Mouse (Mus musculus): Measurements from ENCODE around the gene Trim8. TPM values are rescaled to one million over a fixed set of nuclear protein-coding genes. Genes with fewer than 3 reads are reported as not detected.

Gene Trim8
- total RNA-seq, 2 experiments from 2014 or later = 119 to 120 TPM

GRCm38 (mm10) chr19:46504085-46504552, 2.6 kb downstream of the Trim8 start:
- DNase-seq (ENCODE audit: low spot score in 2 of 2) = no peak

DNA sequence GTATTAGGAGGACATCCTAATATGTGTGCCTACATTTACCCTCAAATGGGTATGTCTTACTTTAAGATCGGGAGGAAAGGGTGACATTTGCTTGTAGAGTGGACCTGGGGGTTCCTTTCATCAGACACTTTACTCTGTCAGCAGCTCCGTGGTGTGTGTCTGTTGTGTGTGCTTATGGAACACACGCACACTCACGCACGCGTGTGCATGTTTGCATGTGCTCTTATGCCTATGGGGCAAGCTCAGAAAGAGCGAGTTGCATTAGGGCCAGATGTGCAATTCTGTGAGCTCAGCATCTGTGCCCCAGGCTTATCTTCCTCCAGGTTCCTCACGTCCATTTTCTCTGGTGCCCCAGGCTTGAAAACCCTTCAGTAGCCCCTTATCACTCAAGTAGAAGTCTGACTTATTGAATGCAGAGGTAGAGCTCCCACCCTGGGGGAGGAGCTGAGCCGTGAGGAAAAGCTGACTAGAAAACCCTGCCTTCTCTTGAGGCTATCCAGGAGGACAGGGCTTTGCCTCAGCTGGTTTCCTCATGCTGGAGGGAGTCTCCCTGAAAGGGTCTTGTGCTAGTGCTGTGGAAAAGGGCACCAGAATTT, 3.4 kb downstream of the Trim8 start:
- no peak for DNase-seq (ENCODE audit: low spot score in 2 of 2)

GRCm38 (mm10) chr19:46505646-46506371, 4.3 kb downstream of the Trim8 start:
- no peak for DNase-seq (ENCODE audit: low spot score in 2 of 2)

DNA sequence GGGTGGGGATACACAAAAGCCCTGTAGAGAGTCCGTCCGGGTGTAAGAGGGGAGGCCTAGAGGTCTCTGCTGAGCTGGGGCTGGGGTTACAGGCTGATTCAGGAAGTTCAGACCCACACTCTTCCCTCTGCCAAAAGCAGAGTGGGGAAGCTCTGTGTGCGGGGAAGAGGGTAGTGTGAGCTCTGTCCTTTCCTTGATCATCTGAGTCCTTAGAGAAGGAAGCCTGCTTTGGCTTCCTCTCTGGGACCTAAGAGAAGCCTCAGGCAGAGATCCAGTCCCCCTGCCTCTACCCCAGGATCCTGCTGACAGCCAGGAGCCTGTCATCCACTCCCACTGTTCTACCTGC, 4.8 kb downstream of the Trim8 start:
- no peak for DNase-seq (ENCODE audit: low spot score in 2 of 2)

DNA sequence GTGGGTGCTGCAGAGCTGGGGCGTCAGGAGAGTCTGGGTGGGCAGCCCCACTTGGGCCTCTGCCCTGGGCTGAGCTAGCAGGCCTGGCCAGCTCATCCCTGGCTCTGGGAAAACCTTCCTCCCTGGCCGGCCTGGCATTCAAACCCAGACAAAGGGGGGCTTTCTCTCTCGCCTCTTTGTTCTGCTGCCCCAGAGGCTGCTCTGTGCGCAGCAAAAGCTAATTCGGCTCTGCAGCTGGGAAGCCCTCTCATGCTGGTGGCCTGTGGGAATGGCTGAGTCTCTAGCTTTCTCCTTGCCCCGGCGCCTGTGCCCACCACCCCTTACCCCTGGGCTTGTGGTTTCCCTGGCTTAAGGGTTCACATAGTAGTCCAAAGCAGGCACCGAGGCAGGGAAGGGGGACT, 5.7 kb downstream of the Trim8 start:
- DNase-seq (ENCODE audit: low spot score in 2 of 2) = no peak

DNA sequence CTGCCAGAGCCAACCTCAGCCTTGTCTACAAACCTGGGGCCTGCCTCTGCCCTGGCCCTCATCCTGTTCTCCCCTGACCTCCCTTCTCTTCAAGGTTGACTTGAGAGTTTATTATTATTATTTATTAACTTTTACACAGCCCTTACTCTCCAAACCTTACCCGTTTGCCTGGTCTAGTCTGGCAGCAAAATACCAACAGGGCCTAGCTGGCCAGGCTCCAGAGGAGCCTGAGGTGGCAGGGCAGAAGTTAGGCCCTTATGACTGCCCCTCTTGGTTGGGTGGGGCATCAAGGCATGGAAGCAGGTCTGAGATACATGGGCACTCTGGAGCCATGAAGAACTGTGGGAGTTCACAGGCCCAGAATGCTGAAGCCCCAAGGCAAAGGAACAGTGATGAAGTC, 6.3 kb downstream of the Trim8 start:
- no peak for DNase-seq (ENCODE audit: low spot score in 2 of 2)

DNA sequence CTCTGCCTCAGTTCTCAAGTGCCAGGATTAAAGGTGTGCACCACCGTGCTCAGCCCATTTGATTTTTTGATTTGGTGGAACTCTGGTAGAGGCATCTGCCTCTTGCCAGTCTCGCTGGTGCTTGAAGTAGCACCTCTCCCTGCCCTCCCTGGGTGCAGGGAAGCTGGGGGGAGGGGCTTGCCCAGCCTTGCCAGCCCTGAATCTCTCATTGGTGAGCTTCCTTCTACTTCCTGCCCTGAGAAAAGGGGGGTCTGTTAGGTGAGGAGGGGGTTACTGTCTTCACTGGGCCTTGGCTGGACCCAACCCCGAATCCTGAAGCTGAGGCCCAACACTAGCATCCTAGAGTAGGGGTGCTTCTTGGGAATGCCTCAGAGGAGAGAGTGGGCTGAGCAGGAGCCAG, 7.2 kb downstream of the Trim8 start:
- DNase-seq (ENCODE audit: low spot score in 2 of 2) = no peak

- DNase-seq (ENCODE audit: low spot score in 2 of 2) = no peak
Observed at GRCm38 (mm10) chr19:46509202-46509601, 7.7 kb downstream of the Trim8 start.

DNA sequence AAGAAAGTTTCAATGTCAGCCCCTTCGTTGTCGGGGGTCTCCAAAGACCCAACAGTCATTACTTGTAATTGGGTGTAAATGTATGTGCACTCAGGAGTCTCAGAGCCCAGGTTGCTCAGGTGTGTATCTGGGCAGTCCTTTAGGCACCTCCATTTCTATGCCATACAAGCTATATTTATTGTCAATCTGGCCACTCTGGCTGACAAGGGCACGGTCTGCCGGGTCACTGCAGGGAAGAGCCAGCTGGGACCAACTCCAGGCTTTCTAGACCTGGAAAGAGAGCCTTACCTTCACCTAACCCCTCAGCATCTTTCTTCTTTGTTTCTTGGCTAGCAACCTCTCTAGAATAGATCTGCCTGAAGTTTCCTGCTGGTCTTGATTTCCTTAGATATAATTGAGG, 8.2 kb downstream of the Trim8 start:
- DNase-seq (ENCODE audit: low spot score in 2 of 2) = no peak

DNA sequence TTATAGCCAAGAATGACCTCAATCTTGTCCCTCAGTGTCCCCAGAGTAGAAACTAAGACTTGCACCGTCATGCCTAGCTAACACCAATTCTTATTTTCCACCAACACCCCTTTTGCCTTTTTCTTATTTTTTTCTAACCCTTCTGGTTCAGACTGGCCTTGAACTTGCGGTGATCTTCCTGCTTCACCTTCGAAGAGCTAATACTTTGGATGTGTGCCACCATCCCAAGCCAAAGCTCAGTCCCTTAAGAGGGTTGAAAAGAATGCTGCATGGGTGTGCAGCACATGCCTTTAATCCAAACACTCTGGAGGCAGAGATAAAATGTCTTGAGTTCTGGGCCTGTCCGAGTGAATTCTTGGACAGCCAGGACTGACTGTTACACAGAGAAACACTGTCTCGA, 8.9 kb downstream of the Trim8 start:
- no peak for DNase-seq (ENCODE audit: low spot score in 2 of 2)

DNA sequence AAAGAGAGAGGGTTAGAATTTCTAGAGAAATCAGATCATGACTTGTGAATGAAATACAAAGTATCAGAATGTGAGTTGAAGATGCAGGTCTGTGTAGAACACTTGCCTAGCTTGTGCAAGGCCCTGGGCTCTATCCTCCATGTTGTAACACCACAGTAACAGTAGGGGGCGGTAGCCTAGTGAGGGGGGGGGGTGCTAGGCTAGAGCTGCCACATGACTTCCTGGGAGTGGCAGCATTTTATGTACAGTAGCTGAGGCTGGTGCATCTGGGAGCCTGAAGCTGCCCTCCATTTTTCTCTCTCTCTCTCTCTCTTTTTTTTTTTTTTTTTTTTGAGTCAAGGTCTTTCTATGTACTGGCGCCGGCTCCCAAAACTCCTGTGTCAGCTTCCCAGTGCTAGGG, 9.3 kb downstream of the Trim8 start:
- no peak for DNase-seq (ENCODE audit: low spot score in 2 of 2)

GRCm38 (mm10) chr19:46511263-46511662, 9.8 kb downstream of the Trim8 start:
- no peak for DNase-seq (ENCODE audit: low spot score in 2 of 2)

DNA sequence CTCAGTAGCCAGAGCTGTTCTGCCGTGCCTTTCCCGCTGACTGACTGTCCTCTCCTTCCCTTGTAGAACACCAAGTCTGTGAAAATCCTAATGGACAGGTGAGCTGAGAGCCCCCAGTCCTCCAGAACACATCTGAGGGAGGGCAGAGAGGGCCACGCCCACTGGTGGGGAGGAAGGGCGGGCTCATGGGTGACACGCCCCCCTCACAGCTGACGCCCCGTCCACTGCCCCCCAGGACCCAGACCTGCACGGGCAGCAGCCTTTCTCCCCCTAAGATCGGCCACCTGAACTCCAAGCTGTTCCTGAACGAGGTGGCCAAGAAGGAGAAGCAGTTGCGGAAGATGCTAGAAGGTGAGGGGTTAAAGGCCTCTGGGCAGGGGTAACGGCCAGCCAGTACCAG, 12.9 kb downstream of the Trim8 start:
- no peak for DNase-seq (ENCODE audit: low spot score in 2 of 2)

DNA sequence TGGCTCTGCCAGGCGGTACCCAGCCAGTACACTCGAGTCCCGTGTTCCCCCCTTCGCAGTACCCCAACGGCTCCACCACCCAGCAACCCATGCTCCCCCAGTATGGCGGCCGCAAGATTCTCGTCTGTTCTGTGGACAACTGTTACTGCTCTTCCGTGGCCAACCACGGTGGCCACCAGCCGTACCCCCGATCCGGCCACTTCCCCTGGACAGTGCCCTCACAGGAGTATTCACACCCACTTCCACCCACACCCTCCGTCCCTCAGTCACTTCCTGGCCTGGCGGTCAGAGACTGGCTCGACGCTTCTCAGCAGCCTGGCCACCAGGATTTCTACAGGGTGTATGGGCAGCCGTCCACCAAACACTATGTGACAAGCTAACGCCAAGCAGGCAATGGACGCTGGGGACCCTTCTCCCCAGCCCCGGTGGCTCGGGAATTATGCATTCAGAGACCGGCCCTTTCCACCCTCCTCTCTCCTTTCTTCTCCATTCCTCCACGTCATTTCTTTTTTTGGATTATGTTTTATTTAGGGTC, 13.9 kb downstream of the Trim8 start:
- DNase-seq (ENCODE audit: low spot score in 2 of 2) = no peak

GRCm38 (mm10) chr19:46516667-46517528, 15.4 kb downstream of the Trim8 start:
- no peak for DNase-seq (ENCODE audit: low spot score in 2 of 2)

GRCm38 (mm10) chr19:46517529-46518351, 16.2 kb downstream of the Trim8 start:
- DNase-seq (ENCODE audit: low spot score in 2 of 2) = no peak

GRCm38 (mm10) chr19:46518352-46518787, 16.9 kb downstream of the Trim8 start:
- DNase-seq (ENCODE audit: low spot score in 2 of 2) = no peak

- DNase-seq (ENCODE audit: low spot score in 2 of 2) = no peak
Observed at GRCm38 (mm10) chr19:46518828-46519621, 17.5 kb downstream of the Trim8 start.

DNA sequence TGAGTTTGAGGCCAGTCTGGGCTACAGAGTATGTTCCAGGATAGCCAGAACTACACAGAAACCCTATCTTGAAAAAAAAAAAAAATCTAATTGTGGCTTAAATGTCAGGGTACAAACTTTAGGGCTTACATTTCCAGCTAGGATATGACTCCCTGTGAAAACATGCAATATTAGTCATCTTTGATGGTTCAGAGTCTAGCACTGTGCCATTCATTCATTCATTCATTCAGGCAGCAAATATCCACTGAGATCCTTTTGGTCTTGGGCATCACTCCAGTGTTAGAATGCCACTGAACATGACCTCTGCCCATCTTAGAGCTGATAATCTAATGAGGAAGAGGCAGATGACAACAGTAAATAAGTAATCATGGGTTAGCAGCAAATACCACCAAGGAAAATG, 20.2 kb downstream of the Trim8 start:
- no peak for DNase-seq (ENCODE audit: low spot score in 2 of 2)

GRCm38 (mm10) chr19:46522433-46523044, 21.0 kb downstream of the Trim8 start:
- DNase-seq (ENCODE audit: low spot score in 2 of 2) = no peak

All from left cerebral cortex, adult 18-20 months (tissue).